ENCODE assay signal across 20 mouse cellular contexts in genomic region chr12:72709981-72710380, GRCm38 (mm10).
"Had no signal": no experiment of that assay in that cellular context is flagged by ENCODE, and none has a peak within 500 bp of the region (broad histone marks: within the 10 kb centered on the region; RNA-seq: fewer than 3 reads in every experiment).

No protein-coding gene starts in this region.

- H3K4me1 ChIP-seq: limb, embryonic 12.5 days; limb, embryonic 15.5 days; midbrain, embryonic 12.5 days; midbrain, embryonic 15.5 days; neural tube, embryonic 12.5 days; neural tube, embryonic 15.5 days had no signal

- H3K36me3 ChIP-seq: limb, embryonic 12.5 days; limb, embryonic 15.5 days; midbrain, embryonic 12.5 days; midbrain, embryonic 15.5 days; neural tube, embryonic 12.5 days; neural tube, embryonic 15.5 days had no signal

- DNase-seq: kidney, adult 2 months; kidney, postnatal 25 days; left cerebral cortex, postnatal 4 days; liver, postnatal 0 days; lung, embryonic 14.5 days; thymus, adult 2 months; thymus, postnatal 14 days; thymus, postnatal 4 days had no signal

- H3K9ac ChIP-seq: limb, embryonic 12.5 days; limb, embryonic 15.5 days; liver, embryonic 14.5 days; liver, postnatal 0 days; lung, embryonic 14.5 days; midbrain, embryonic 12.5 days; midbrain, embryonic 15.5 days; neural tube, embryonic 12.5 days; neural tube, embryonic 15.5 days had no signal

- H3K4me2 ChIP-seq: limb, embryonic 12.5 days; limb, embryonic 15.5 days; liver, embryonic 11.5 days; lung, embryonic 14.5 days; midbrain, embryonic 12.5 days; midbrain, embryonic 15.5 days; neural tube, embryonic 12.5 days; neural tube, embryonic 15.5 days had no signal

- H3K9me3 ChIP-seq: limb, embryonic 15.5 days; midbrain, embryonic 15.5 days; neural tube, embryonic 12.5 days; neural tube, embryonic 15.5 days had no signal

- ATAC-seq: intestine, postnatal 0 days; liver, postnatal 0 days; lung, postnatal 0 days; midbrain, embryonic 15.5 days had no signal

- H3K4me3 ChIP-seq: limb, embryonic 12.5 days; limb, embryonic 15.5 days; midbrain, embryonic 12.5 days; midbrain, embryonic 15.5 days; neural tube, embryonic 12.5 days; neural tube, embryonic 15.5 days had no signal

- H3K27ac ChIP-seq: kidney, postnatal 0 days; limb, embryonic 12.5 days; limb, embryonic 15.5 days; liver, embryonic 14.5 days; macrophage; midbrain, embryonic 12.5 days; midbrain, embryonic 15.5 days; neural tube, embryonic 12.5 days; neural tube, embryonic 15.5 days had no signal

- H3K27me3 ChIP-seq: limb, embryonic 12.5 days; limb, embryonic 15.5 days; midbrain, embryonic 12.5 days; midbrain, embryonic 15.5 days; neural tube, embryonic 12.5 days; neural tube, embryonic 15.5 days had no signal
